Mouse (Mus musculus): Measurements from ENCODE around the gene Rnf150.

DNA sequence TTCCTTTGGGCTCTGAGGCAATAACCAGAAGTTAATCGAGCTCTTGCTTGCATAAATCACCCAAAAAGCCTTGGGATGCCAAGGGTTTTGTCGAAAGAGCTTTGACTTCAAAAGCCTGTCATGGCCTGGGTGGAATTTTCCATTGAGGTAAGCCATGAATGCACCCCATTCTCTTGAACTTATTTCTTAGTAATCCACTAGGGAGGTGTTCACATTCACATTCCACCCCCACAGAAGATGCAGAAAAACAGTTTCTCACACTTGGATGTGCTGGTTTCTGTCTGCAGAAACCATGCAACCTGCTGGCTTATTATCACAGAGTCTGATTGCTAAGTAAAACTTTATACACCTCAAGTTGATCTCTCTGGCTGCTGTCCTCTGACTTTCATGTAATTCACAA is 148.1 kb downstream of the Rnf150 start:
- TF ChIP-seq CTCF (IDR thresholded peaks at IDR 0.05; ENCODE audit: control insufficient read depth, insufficient read depth, insufficient read length) = no peak
- no peak for TF ChIP-seq MAX (IDR thresholded peaks at IDR 0.05)
- no peak for TF ChIP-seq MYOG (IDR thresholded peaks at IDR 0.05; ENCODE audit: control insufficient read depth, extremely low read depth, insufficient read length)

Measured in C2C12 (cell line).